Mouse (Mus musculus) ES-Bruce4 (cell line): ENCODE data around the gene Ank2. TPM values are rescaled to one million over a fixed set of nuclear protein-coding genes. Genes with fewer than 3 reads are reported as not detected.

Experiments
- H3K27ac ChIP-seq: 2 replicates; pipeline ENCODE4 v1.5.1; 2012; ENCODE audit warnings: low read length, inconsistent platforms; ENCODE audit not compliant: insufficient read depth
- H3K27me3 ChIP-seq: 2 replicates; pipeline ENCODE4 v1.6.1; 2012; ENCODE audit warnings: mild to moderate bottlenecking, low read length, inconsistent platforms; ENCODE audit not compliant: control insufficient read depth, poor library complexity, insufficient read depth, severe bottlenecking
- H3K36me3 ChIP-seq: 2 replicates; pipeline ENCODE4 v1.6.1; 2012; ENCODE audit warnings: inconsistent platforms, mild to moderate bottlenecking, low read length, moderate library complexity; ENCODE audit not compliant: control insufficient read depth, poor library complexity, insufficient read depth, severe bottlenecking
- H3K4me1 ChIP-seq: one replicate; pipeline ENCODE4 v1.8.1; 2011; ENCODE audit warnings: low read length; ENCODE audit not compliant: control insufficient read depth, insufficient read depth
- H3K4me3 ChIP-seq: 2 replicates; pipeline ENCODE4 v1.5.1; 2011; ENCODE audit warnings: low read depth, mild to moderate bottlenecking, low read length
- H3K9ac ChIP-seq: 2 replicates; pipeline ENCODE4 v1.6.1; 2012; ENCODE audit warnings: low read depth, mild to moderate bottlenecking, inconsistent platforms; ENCODE audit not compliant: poor library complexity, severe bottlenecking
- H3K9me3 ChIP-seq: replicated peaks from 2 replicates; pipeline ENCODE4 v1.6.1; 2012; ENCODE audit warnings: mild to moderate bottlenecking, low read length, inconsistent platforms; ENCODE audit not compliant: control insufficient read depth, poor library complexity, insufficient read depth, severe bottlenecking
- CTCF ChIP-seq: IDR thresholded peaks from one replicate; pipeline ENCODE4 v1.8.1; 2011; ENCODE audit warnings: low read depth, low read length
- EP300 ChIP-seq: IDR thresholded peaks from 2 replicates; pipeline ENCODE4 v1.6.1; 2011; ENCODE audit warnings: low read depth, low read length; ENCODE audit not compliant: insufficient read depth
- POLR2A ChIP-seq: IDR thresholded peaks from one replicate; pipeline ENCODE4 v1.8.1; 2011; ENCODE audit warnings: low read length; ENCODE audit not compliant: insufficient read depth
- polyA plus RNA-seq: library from polyadenylated mRNA; stranded (reverse); fragments of >200 nt; gene quantifications from 2 replicates; pipeline ENCODE4 v1.2.4, GENCODE M21; 2011; ENCODE audit warnings: low read depth; ENCODE audit not compliant: missing spikeins, insufficient read depth, insufficient read length

Gene Ank2
- polyA plus RNA-seq, 1 experiment = 29.9 TPM

- Histone ChIP-seq H3K4me3 (no peak overlapping the region), H3K9ac (no peak overlapping the region), H3K36me3 (no peaks in the 10 kb centered on the region), H3K27me3 (no peaks in the 10 kb centered on the region), H3K9me3 (no peaks in the 10 kb centered on the region), H3K4me1 (no peaks in the 10 kb centered on the region), H3K27ac (no peak overlapping the region)
- TF ChIP-seq CTCF = no peak
- TF ChIP-seq EP300 = no peak
- no peak for TF ChIP-seq POLR2A
Measured at GRCm38 (mm10) chr3:127063654-127064386, 435.3 kb downstream of the Ank2 start.

GRCm38 (mm10) chr3:127059671-127060070 is 439.5 kb downstream of the Ank2 start:
- Histone ChIP-seq H3K4me1 (no peaks in the 10 kb centered on the region), H3K9ac (no peak overlapping the region), H3K27me3 (no peaks in the 10 kb centered on the region), H3K36me3 (no peaks in the 10 kb centered on the region), H3K4me3 (no peak overlapping the region), H3K9me3 (no peaks in the 10 kb centered on the region), H3K27ac (no peak overlapping the region)
- no peak for TF ChIP-seq EP300

GRCm38 (mm10) chr3:127041288-127041687 is 457.9 kb downstream of the Ank2 start:
- no peak overlapping the region for H3K27ac ChIP-seq

GRCm38 (mm10) chr3:127038570-127038969 is 460.6 kb downstream of the Ank2 start:
- no peaks in the 10 kb centered on the region; the same call in 1 of the 2 replicates for H3K36me3 ChIP-seq
- TF ChIP-seq CTCF (no peak), EP300 (no peak), POLR2A (no peak)
- H3K9me3 ChIP-seq = no peaks in the 10 kb centered on the region
- H3K27me3 ChIP-seq = no peaks in the 10 kb centered on the region
- no peak overlapping the region for H3K27ac ChIP-seq
- no peaks in the 10 kb centered on the region for H3K4me1 ChIP-seq
- no peak overlapping the region for H3K9ac ChIP-seq
- H3K4me3 ChIP-seq = no peak overlapping the region

More at GRCm38 (mm10) chr3:127041288-127041687, 457.9 kb downstream of the Ank2 start:
- TF ChIP-seq CTCF (no peak), EP300 (no peak), POLR2A (no peak)
- Histone ChIP-seq H3K9me3 (no peaks in the 10 kb centered on the region), H3K36me3 (no peaks in the 10 kb centered on the region), H3K27me3 (no peaks in the 10 kb centered on the region), H3K4me1 (no peaks in the 10 kb centered on the region), H3K4me3 (no peak overlapping the region), H3K9ac (no peak overlapping the region)

- no peak overlapping the region for H3K9ac ChIP-seq
- TF ChIP-seq CTCF = no peak
- no peak for TF ChIP-seq POLR2A
- TF ChIP-seq EP300 = no peak
- H3K27me3 ChIP-seq = no peaks in the 10 kb centered on the region
- no peaks in the 10 kb centered on the region for H3K4me1 ChIP-seq
- H3K36me3 ChIP-seq = no peaks in the 10 kb centered on the region; the same call in 1 of the 2 replicates
- no peak overlapping the region for H3K4me3 ChIP-seq
- no peaks in the 10 kb centered on the region for H3K9me3 ChIP-seq
- no peak overlapping the region for H3K27ac ChIP-seq
Measured at GRCm38 (mm10) chr3:127036118-127036517, 463.0 kb downstream of the Ank2 start.

GRCm38 (mm10) chr3:127035540-127035939 is 463.6 kb downstream of the Ank2 start:
- TF ChIP-seq POLR2A (no peak), EP300 (no peak), CTCF (no peak)
- H3K4me3 ChIP-seq = no peak overlapping the region
- H3K27ac ChIP-seq = no peak overlapping the region
- no peaks in the 10 kb centered on the region for H3K9me3 ChIP-seq
- H3K9ac ChIP-seq = no peak overlapping the region
- H3K4me1 ChIP-seq = no peaks in the 10 kb centered on the region
- H3K36me3 ChIP-seq = no peaks in the 10 kb centered on the region; the same call in 1 of the 2 replicates
- no peaks in the 10 kb centered on the region for H3K27me3 ChIP-seq
